Mouse (Mus musculus) heart, adult 2 months (tissue): ENCODE data around the gene Pcdh7.

Experiments
- CTCF ChIP-seq: fragments of 200-600 bp; IDR thresholded peaks from 2 replicates; pipeline ENCODE4 v1.8.1; 2022; ENCODE audit warnings: antibody characterized with exemption, mild to moderate bottlenecking, moderate library complexity
- EP300 ChIP-seq: fragments of 200-500 bp; IDR thresholded peaks from 2 replicates; pipeline ENCODE4 v1.6.1; 2011; ENCODE audit warnings: low read depth, low read length, control low read depth; ENCODE audit not compliant: insufficient read depth

GRCm38 (mm10) chr5:57963792-57964191 lies 246.0 kb downstream of the Pcdh7 start:
- TF ChIP-seq CTCF, result no peak
- no peak for TF ChIP-seq EP300
